Mouse (Mus musculus): ENCODE data around the gene Crk. TPM values are rescaled to one million over a fixed set of nuclear protein-coding genes. Genes with fewer than 3 reads are reported as not detected.
A peak's percentile ranks its signal among the peaks of the same experiment; 100 is the strongest.

The Crk gene
- total and polyA plus RNA-seq, 3 experiments, result 37.8 to 44.6 (median 39.9) TPM

- TF ChIP-seq ZKSCAN1 (IDR thresholded peaks at IDR 0.05; ENCODE audit: borderline replicate concordance, low read depth, low read length) (no peak), RCOR1 (conservative IDR thresholded peaks at IDR 0.05; ENCODE audit: low read depth, low read length) (no peak), CHD1 (IDR thresholded peaks at IDR 0.05; ENCODE audit: low read depth, low read length) (no peak), ELF1 (IDR thresholded peaks at IDR 0.05; ENCODE audit: low read depth, low read length) (peak; percentile 91), PAX5 (IDR thresholded peaks at IDR 0.05; ENCODE audit: low read length) (no peak), CHD2 (IDR thresholded peaks at IDR 0.05; ENCODE audit: low read length) (no peak), E2F4 (IDR thresholded peaks at IDR 0.05; ENCODE audit: insufficient replicate concordance, low read depth, low read length) (no peak), IRF4 (IDR thresholded peaks at IDR 0.05; ENCODE audit: low read depth, low read length) (peak; percentile 1), ZNF384 (IDR thresholded peaks at IDR 0.05; ENCODE audit: low read depth, low read length) (no peak)
These were observed 23.2 kb upstream of the Crk start (continued) for GRCm38 (mm10) chr11:75655621-75656545.

GRCm38 (mm10) chr11:75656621-75657590 lies 22.2 kb upstream of the Crk start:
- Histone ChIP-seq H3K4me2 (ENCODE audit: insufficient read depth, low read depth, poor library complexity, severe bottlenecking) (peak overlapping the region; percentile 90), H3K9me3 (replicated peaks; ENCODE audit: low read length) (no peaks in the 10 kb centered on the region), H3K27me3 (replicated peaks) (no peaks in the 10 kb centered on the region), H3K79me2 (replicated peaks; ENCODE audit: control insufficient read depth, extremely low read depth, insufficient read depth, poor library complexity, severe bottlenecking) (peaks cover 27% of the 10 kb centered on the region), H3K36me3 (replicated peaks in 1 of 2; ENCODE audit: control insufficient read depth in 1 of 2, insufficient read depth in 1 of 2, low read length in 1 of 2) (peaks cover 44 to 51% of the 10 kb centered on the region in 2 experiments), H3K4me3 (replicated peaks in 1 of 3; ENCODE audit: low read depth in 2 of 3, low read length in 2 of 3, poor library complexity in 1 of 3) (peak overlapping the region; percentile 62 to 73 (median 71)), H3K27ac (ENCODE audit: insufficient read depth, low read depth) (peak overlapping the region; percentile 98; the same call in 1 of the 2 replicates), H3K9ac (ENCODE audit: insufficient read depth, low read depth) (peak overlapping the region; percentile 86), H3K4me1 (ENCODE audit: control insufficient read depth in 1 of 2, insufficient read depth in 2 of 2) (peaks cover 3 to 49% of the 10 kb centered on the region in 2 experiments; a peak in 3 of 4 replicates)
- no peak for TF ChIP-seq PAX5 (IDR thresholded peaks at IDR 0.05; ENCODE audit: low read length)
- no peak for TF ChIP-seq NELFE (IDR thresholded peaks at IDR 0.05; ENCODE audit: low read depth, low read length)
- 0 out of 2 replicates have a peak, but pooled peaks have one; percentile 13 for TF ChIP-seq ETS1 (conservative IDR thresholded peaks at IDR 0.05; ENCODE audit: low read depth, low read length)
- TF ChIP-seq POLR2AphosphoS2 (IDR thresholded peaks at IDR 0.05; ENCODE audit: low read depth, low read length), result no peak
- no peak for TF ChIP-seq CHD2 (IDR thresholded peaks at IDR 0.05; ENCODE audit: low read length)
- peak; percentile 4; the same call in 1 of the 2 replicates for TF ChIP-seq IRF4 (IDR thresholded peaks at IDR 0.05; ENCODE audit: low read depth, low read length)
- TF ChIP-seq USF2 (conservative IDR thresholded peaks at IDR 0.05; ENCODE audit: low read depth, low read length), result no peak
- TF ChIP-seq RAD21 (IDR thresholded peaks at IDR 0.05; ENCODE audit: low read depth, low read length), result no peak
- no peak for TF ChIP-seq TCF12 (IDR thresholded peaks at IDR 0.05; ENCODE audit: low read depth, low read length)
- TF ChIP-seq KAT2A (IDR thresholded peaks at IDR 0.05; ENCODE audit: insufficient replicate concordance, low read length), result no peak
- no peak for TF ChIP-seq MYC (IDR thresholded peaks at IDR 0.05; ENCODE audit: low read depth, low read length)
- 0 out of 2 replicates have a peak, but pooled peaks have one; percentile 25 for TF ChIP-seq MXI1 (IDR thresholded peaks at IDR 0.05; ENCODE audit: low read depth, low read length)
- TF ChIP-seq ZC3H11A (IDR thresholded peaks at IDR 0.05; ENCODE audit: low read depth, low read length), result no peak
- no peak for TF ChIP-seq JUND (conservative IDR thresholded peaks at IDR 0.05; ENCODE audit: low read depth, low read length)
- TF ChIP-seq BHLHE40 (IDR thresholded peaks at IDR 0.05; ENCODE audit: low read depth, low read length), result no peak
- TF ChIP-seq CTCF (conservative IDR thresholded peaks at IDR 0.05 in 1 of 2, IDR thresholded peaks at IDR 0.05 in 1 of 2; ENCODE audit: low read depth in 2 of 2, low read length in 2 of 2), result no peak
- no peak for TF ChIP-seq EP300 (IDR thresholded peaks at IDR 0.05; ENCODE audit: low read length)
- TF ChIP-seq RCOR1 (conservative IDR thresholded peaks at IDR 0.05; ENCODE audit: low read depth, low read length), result no peak
- no peak for TF ChIP-seq UBTF (IDR thresholded peaks at IDR 0.05; ENCODE audit: low read depth, low read length)
- no peak for TF ChIP-seq MAX (IDR thresholded peaks at IDR 0.05; ENCODE audit: low read length)
- TF ChIP-seq SMC3 (IDR thresholded peaks at IDR 0.05; ENCODE audit: low read depth, low read length), result no peak
- TF ChIP-seq MAFK (IDR thresholded peaks at IDR 0.05; ENCODE audit: insufficient replicate concordance, low read length), result no peak
- no peak for TF ChIP-seq ZKSCAN1 (IDR thresholded peaks at IDR 0.05; ENCODE audit: borderline replicate concordance, low read depth, low read length)
- no peak for TF ChIP-seq ELF1 (IDR thresholded peaks at IDR 0.05; ENCODE audit: low read depth, low read length)
- DNase-seq (ENCODE audit: extremely low read depth), result peak; percentile 41
- dilution Hi-C loops (cut with MboI; ENCODE audit: extremely low pct_ligation_motif_present, extremely low pct_unique_long_range_greater_than_20kb, low sequenced_read_pairs), result no loop called here
- in situ Hi-C loops (cut with MboI; ENCODE audit: low pct_ligation_motif_present, low pct_unique_long_range_greater_than_20kb, low sequenced_read_pairs), result no loop called here

All from CH12.LX (cell line).